ENCODE assay signal across 7 mouse cellular contexts in the genomic region with DNA sequence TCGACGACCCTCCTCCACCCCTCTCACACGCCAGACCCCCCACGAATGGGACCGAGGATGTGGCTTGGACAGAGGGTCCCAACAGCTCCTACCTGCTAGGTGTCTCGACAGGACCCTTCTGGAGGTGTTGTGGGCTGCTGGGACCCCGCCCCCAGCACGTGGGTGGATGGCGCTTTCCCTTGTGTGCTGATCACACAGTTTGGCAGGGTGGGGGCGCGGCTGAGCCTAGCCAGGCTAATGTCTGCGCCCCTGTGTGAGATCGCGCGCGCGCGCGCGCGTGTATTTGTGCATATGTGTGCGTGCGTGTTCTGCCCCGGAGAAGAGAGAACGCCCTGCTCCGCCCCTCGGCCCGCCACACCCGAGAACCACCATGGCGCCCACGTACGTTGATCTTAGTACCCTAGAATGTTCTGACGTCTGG. TPM values are rescaled to one million over a fixed set of nuclear protein-coding genes. Genes with fewer than 3 reads are reported as not detected.
DNase-seq lines count a peak whose midpoint lies in the region; ATAC-seq and TF ChIP-seq lines count a peak whose summit lies in the region.

A gene (minus strand): TSS at position 321 of the 421 bp plus-strand sequence.

- TF ChIP-seq CTCF in testis, adult 2 months (IDR thresholded peaks at IDR 0.05; ENCODE audit: control insufficient read depth, insufficient read depth, insufficient replicate concordance, low read depth, low read length): no peak

- peak within 1 kb of the TSS; percentile 81 for H3K9ac ChIP-seq in hindbrain, embryonic 13.5 days
- 0 out of 2 replicates have a peak within 1 kb of the TSS, but pooled peaks have one; percentile 34 for H3K9ac ChIP-seq in limb, embryonic 12.5 days (replicated peaks)

- peak within 1 kb of the TSS; percentile 32 for H3K4me3 ChIP-seq in testis, adult 2 months (ENCODE audit: control insufficient read depth, low read depth, low read length)
- peak within 1 kb of the TSS; percentile 59 for H3K4me3 ChIP-seq in hindbrain, embryonic 13.5 days
- peak within 1 kb of the TSS; percentile 40 for H3K4me3 ChIP-seq in limb, embryonic 12.5 days (replicated peaks)

- WGBS in hindbrain, embryonic 13.5 days: 6% methylated on average over 27 of the region's 33 CpGs
- WGBS in limb, embryonic 12.5 days: 17% methylated on average over 33 of the region's 33 CpGs

- H3K4me2 ChIP-seq in hindbrain, embryonic 13.5 days: peak within 1 kb of the TSS; percentile 82
- H3K4me2 ChIP-seq in limb, embryonic 12.5 days: peak within 1 kb of the TSS; percentile 72

- H3K9me3 ChIP-seq in hindbrain, embryonic 13.5 days: no peaks in the 10 kb centered on the region
- no peaks in the 10 kb centered on the region for H3K9me3 ChIP-seq in limb, embryonic 12.5 days

- H3K36me3 ChIP-seq in testis, adult 2 months (ENCODE audit: control insufficient read depth, insufficient read depth, low read length): no peaks in the 10 kb centered on the region
- H3K36me3 ChIP-seq in hindbrain, embryonic 13.5 days: peaks cover 8% of the 10 kb centered on the region
- no peaks in the 10 kb centered on the region for H3K36me3 ChIP-seq in limb, embryonic 12.5 days

- no peak within 1 kb of the TSS for H3K27ac ChIP-seq in testis, adult 2 months (ENCODE audit: control insufficient read depth, insufficient read depth, low read depth, low read length)
- H3K27ac ChIP-seq in hindbrain, embryonic 13.5 days: peak within 1 kb of the TSS; percentile 94
- H3K27ac ChIP-seq in limb, embryonic 12.5 days: no peak within 1 kb of the TSS

- H3K4me1 ChIP-seq in testis, adult 2 months (ENCODE audit: control insufficient read depth, insufficient read depth, low read length): peaks cover 25% of the 10 kb centered on the region
- peaks cover 17% of the 10 kb centered on the region for H3K4me1 ChIP-seq in hindbrain, embryonic 13.5 days (replicated peaks)
- H3K4me1 ChIP-seq in limb, embryonic 12.5 days (replicated peaks): peaks cover 8% of the 10 kb centered on the region

- peak; percentile 81 for ATAC-seq in hindbrain, embryonic 13.5 days (ENCODE audit: low FRiP score)
- ATAC-seq in limb, embryonic 12.5 days (ENCODE audit: insufficient number of reproducible peaks, insufficient read depth, low FRiP score, low TSS enrichment, low read depth): no peak

- TF ChIP-seq POLR2A in testis, adult 2 months (IDR thresholded peaks at IDR 0.05; ENCODE audit: control insufficient read depth, low read depth, low read length): no peak

- no peaks in the 10 kb centered on the region for H3K27me3 ChIP-seq in testis, adult 2 months (ENCODE audit: control insufficient read depth, insufficient read depth, low read length)
- 0 out of 2 replicates have a peak, but pooled peaks cover 5% of the 10 kb centered on the region for H3K27me3 ChIP-seq in hindbrain, embryonic 13.5 days
- peaks cover 21% of the 10 kb centered on the region; the same call in 1 of the 2 replicates for H3K27me3 ChIP-seq in limb, embryonic 12.5 days

- no peak for DNase-seq in testis, postnatal 14 days (ENCODE audit: low spot score)
- DNase-seq in embryo, embryonic 11 days: peak; percentile 65
- DNase-seq in retina, postnatal 1 day: peak; percentile 77
- DNase-seq in urinary bladder, postnatal 4 days (ENCODE audit: low spot score in 2 of 2): no peak

RNA-seq across cellular contexts. Expression of the gene that starts here (rescaled TPM):
- polyA plus RNA-seq in testis, adult 2 months (2012; rRNA removed): 4.5 TPM in 2 replicates
- polyA plus RNA-seq in hindbrain, embryonic 13.5 days (2015; fragmentation: Nextera tagmentation; extraction: Ambion mirVana): 78.7 and 82.6 TPM in 2 replicates
- polyA plus RNA-seq in limb, embryonic 12.5 days (2016; fragmentation: Nextera tagmentation; extraction: Ambion mirVana): 6.6 and 6.8 TPM in 2 replicates

Comparison
In these comparisons a context has a peak if more than half of its experiments do, and no peak if none do; other contexts are left out.
1. RNA of the gene that starts here (polyA plus RNA-seq): 78.7 to 82.6 TPM in hindbrain, embryonic 13.5 days; 6.6 to 6.8 TPM in limb, embryonic 12.5 days and 4.5 TPM in testis, adult 2 months; every median in the first group is over 10 times any median in the second.
2. DNase-seq: peak in embryo, embryonic 11 days (single experiment) and retina, postnatal 1 day (single experiment); none in testis, postnatal 14 days (single experiment) and urinary bladder, postnatal 4 days (0 of 2).
3. Peak in every context shown above with its lines, with median percentiles within 50 percentile points of each other: H3K4me3 ChIP-seq.